Mouse (Mus musculus) granulocyte monocyte progenitor cell, adult 5-6 weeks (primary cell): ENCODE results near the gene Ptrh1. TPM values are rescaled to one million over a fixed set of nuclear protein-coding genes. Genes with fewer than 3 reads are reported as not detected.

Experiments
- ATAC-seq: replicated peaks from 2 replicates; pipeline ENCODE4 v1.8.0; 2016; ENCODE audit warnings: mild to moderate bottlenecking, moderate TSS enrichment, inconsistent platforms; ENCODE audit not compliant: poor library complexity, severe bottlenecking
- total RNA-seq, 2 experiments: library from RNA; stranded (forward) in 1 of 2; stranded (reverse) in 1 of 2; fragments of 200-712, 200-1000 nt in 1 of 2; fragments of >200 nt in 1 of 2; fragmentation: Nextera tagmentation in 1 of 2; gene quantifications; 2 replicates each; pipeline ENCODE4 v1.2.3; 2014 to 2017

Ptrh1 gene
- total RNA-seq, 2 experiments from 2014 or later = 2.9 to 4.7 TPM

GRCm38 (mm10) chr2:32788581-32788980, 13.0 kb downstream of the Ptrh1 start:
- no peak for ATAC-seq

- ATAC-seq = no peak
Observed at GRCm38 (mm10) chr2:32791297-32791696, 15.7 kb downstream of the Ptrh1 start.

- ATAC-seq = no peak
Observed at GRCm38 (mm10) chr2:32795748-32796418, 20.3 kb downstream of the Ptrh1 start.

GRCm38 (mm10) chr2:32798251-32798962, 22.8 kb downstream of the Ptrh1 start:
- ATAC-seq = no peak

- ATAC-seq = no peak
Observed at GRCm38 (mm10) chr2:32808816-32809566, 33.4 kb downstream of the Ptrh1 start.

- no peak for ATAC-seq
Observed at GRCm38 (mm10) chr2:32811959-32812358, 36.4 kb downstream of the Ptrh1 start.

- no peak for ATAC-seq
Observed at GRCm38 (mm10) chr2:32816497-32816896, 40.9 kb downstream of the Ptrh1 start.

- ATAC-seq = no peak
Observed at GRCm38 (mm10) chr2:32816946-32817581, 41.5 kb downstream of the Ptrh1 start.

- no peak for ATAC-seq
Observed at GRCm38 (mm10) chr2:32817589-32817988, 42.0 kb downstream of the Ptrh1 start.

- no peak for ATAC-seq
Observed at GRCm38 (mm10) chr2:32818208-32818607, 42.6 kb downstream of the Ptrh1 start.

- ATAC-seq = peak; percentile 50; the same call in 1 of the 2 replicates
Observed at GRCm38 (mm10) chr2:32821041-32821802, 45.6 kb downstream of the Ptrh1 start.

GRCm38 (mm10) chr2:32822643-32823042, 47.1 kb downstream of the Ptrh1 start:
- no peak for ATAC-seq

- ATAC-seq = no peak
Observed at GRCm38 (mm10) chr2:32823153-32823552, 47.6 kb downstream of the Ptrh1 start.

GRCm38 (mm10) chr2:32823579-32824154, 48.1 kb downstream of the Ptrh1 start:
- no peak for ATAC-seq

GRCm38 (mm10) chr2:32824181-32824580, 48.6 kb downstream of the Ptrh1 start:
- ATAC-seq = no peak

GRCm38 (mm10) chr2:32824778-32825177, 49.2 kb downstream of the Ptrh1 start:
- ATAC-seq = no peak

GRCm38 (mm10) chr2:32825796-32826195, 50.2 kb downstream of the Ptrh1 start:
- no peak for ATAC-seq
